Mouse (Mus musculus) myocyte (in vitro differentiated cells): ENCODE data around the gene Apobec3.

Source experiments
- E2F4 ChIP-seq: IDR thresholded peaks from one replicate; pipeline ENCODE4 v1.6.1; 2011; ENCODE audit warnings: mild to moderate bottlenecking, control low read depth, moderate library complexity; ENCODE audit not compliant: insufficient read depth
- POLR2A ChIP-seq: IDR thresholded peaks from one replicate; pipeline ENCODE4 v1.6.1; 2011; ENCODE audit warnings: low read depth, mild to moderate bottlenecking, control low read depth, moderate library complexity; ENCODE audit not compliant: insufficient read length

DNA sequence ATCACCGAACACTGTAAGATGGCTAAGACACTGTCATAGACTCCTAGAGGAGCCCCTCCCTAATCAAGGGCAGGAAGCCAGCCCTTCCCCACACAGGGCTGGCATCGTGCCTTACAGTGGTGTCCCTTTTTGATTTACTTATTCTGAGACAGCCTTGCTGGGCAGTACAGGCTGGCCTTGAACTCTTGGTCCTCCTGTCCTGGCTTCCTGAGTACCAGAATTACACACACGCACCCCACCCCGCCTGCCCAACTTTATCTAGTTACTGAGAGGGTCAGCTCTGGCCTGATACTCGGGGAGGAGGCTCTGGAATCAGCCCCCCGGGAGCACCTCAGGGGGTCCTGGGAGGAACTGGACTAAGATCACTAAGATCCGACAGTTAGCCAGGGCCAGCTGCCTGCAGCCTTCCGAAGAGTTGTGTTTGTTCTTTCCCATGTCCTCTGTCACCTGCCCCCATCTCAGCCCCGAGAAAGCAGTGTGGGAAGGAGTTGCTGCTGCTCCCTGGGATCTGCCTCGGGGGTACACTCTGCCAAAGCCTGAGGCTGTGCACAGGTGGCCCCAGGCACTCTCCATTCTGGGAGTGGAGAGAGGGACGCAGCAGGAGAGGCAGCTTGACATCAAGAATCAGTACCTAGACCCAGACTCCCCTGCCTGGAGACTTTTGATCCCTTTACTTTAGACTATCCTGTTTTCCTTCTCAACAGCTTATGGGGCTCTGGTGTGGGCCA, 61.2 kb downstream of the Apobec3 start:
- TF ChIP-seq POLR2A (no peak), E2F4 (no peak)
